In genomic region chr9:102719085-102719484, GRCm38 (mm10) we compare ENCODE assay signal across 8 mouse cellular contexts. TPM values are rescaled to one million over a fixed set of nuclear protein-coding genes. Genes with fewer than 3 reads are reported as not detected.
DNase-seq lines count a peak whose midpoint lies in the region; ATAC-seq and TF ChIP-seq lines count a peak whose summit lies in the region.

No protein-coding gene starts in this region.

- no peaks in the 10 kb centered on the region for H3K9me3 ChIP-seq in E14TG2a.4 (ENCODE audit: low read length)
- no peaks in the 10 kb centered on the region for H3K9me3 ChIP-seq in heart, embryonic 16.5 days (replicated peaks; ENCODE audit: control insufficient read depth, low read length)
- no peaks in the 10 kb centered on the region for H3K9me3 ChIP-seq in liver, embryonic 14.5 days (ENCODE audit: control insufficient read depth, low read length)

- TF ChIP-seq CTCF in E14TG2a.4 (conservative IDR thresholded peaks at IDR 0.05; ENCODE audit: low read length): no peak
- TF ChIP-seq CTCF in liver, embryonic 14.5 days (IDR thresholded peaks at IDR 0.05; ENCODE audit: low read depth): no peak

- 7% methylated on average over 4 of the region's 4 CpGs for WGBS in heart, embryonic 16.5 days
- WGBS in liver, embryonic 14.5 days (ENCODE audit: insufficient replicate concordance): 20% methylated on average over 4 of the region's 4 CpGs

- peaks cover 42% of the 10 kb centered on the region for H3K36me3 ChIP-seq in E14TG2a.4 (ENCODE audit: insufficient read depth, low read length)
- H3K36me3 ChIP-seq in heart, embryonic 16.5 days (ENCODE audit: control insufficient read depth, insufficient read depth): peaks cover 26% of the 10 kb centered on the region
- H3K36me3 ChIP-seq in liver, embryonic 14.5 days (replicated peaks; ENCODE audit: control insufficient read depth, insufficient read depth, low read depth): no peaks in the 10 kb centered on the region

- TF ChIP-seq EP300 in liver, embryonic 14.5 days (IDR thresholded peaks at IDR 0.05; ENCODE audit: low read depth): no peak

- ATAC-seq in heart, embryonic 16.5 days (replicated peaks; ENCODE audit: extremely low read depth, insufficient read depth, low FRiP score): no peak
- ATAC-seq in liver, embryonic 14.5 days (ENCODE audit: insufficient read depth): no peak

- H3K4me2 ChIP-seq in heart, embryonic 16.5 days (ENCODE audit: low read depth, low read length): peak overlapping the region; percentile 96
- H3K4me2 ChIP-seq in liver, embryonic 14.5 days (ENCODE audit: low read depth): peak overlapping the region; percentile 45

- H3K4me1 ChIP-seq in E14TG2a.4 (replicated peaks; ENCODE audit: low read depth, low read length): peaks cover 85% of the 10 kb centered on the region
- peaks cover 67% of the 10 kb centered on the region for H3K4me1 ChIP-seq in heart, embryonic 16.5 days (ENCODE audit: control insufficient read depth, insufficient read depth, low read length)
- H3K4me1 ChIP-seq in liver, embryonic 14.5 days (replicated peaks; ENCODE audit: control insufficient read depth in 2 of 2, insufficient read depth in 2 of 2, low read length in 1 of 2): peaks cover 0 to 5% of the 10 kb centered on the region in 2 experiments; a peak in 2 of 4 replicates

- no peaks in the 10 kb centered on the region for H3K27me3 ChIP-seq in E14TG2a.4 (ENCODE audit: insufficient read depth, low read length)
- H3K27me3 ChIP-seq in heart, embryonic 16.5 days (ENCODE audit: control insufficient read depth, insufficient read depth, low read length): no peaks in the 10 kb centered on the region
- H3K27me3 ChIP-seq in liver, embryonic 14.5 days (ENCODE audit: control insufficient read depth, insufficient read depth, low read length): peaks cover 40% of the 10 kb centered on the region

- peak overlapping the region; percentile 97 for H3K4me3 ChIP-seq in E14TG2a.4 (replicated peaks; ENCODE audit: low read length)
- H3K4me3 ChIP-seq in heart, embryonic 16.5 days (ENCODE audit: low read length): peak overlapping the region; percentile 94
- peak overlapping the region; percentile 57 to 61 for H3K4me3 ChIP-seq in liver, embryonic 14.5 days (ENCODE audit: insufficient read depth in 1 of 2, low read depth in 2 of 2, low read length in 2 of 2)

- H3K9ac ChIP-seq in heart, embryonic 16.5 days (ENCODE audit: low read length): peak overlapping the region; percentile 100
- H3K9ac ChIP-seq in liver, embryonic 14.5 days (replicated peaks): peak overlapping the region; percentile 18; the same call in 1 of the 2 replicates

- DNase-seq in adrenal gland, adult 8-10 months: peak; percentile 26
- DNase-seq in adrenal gland, postnatal 4 days (ENCODE audit: low spot score in 2 of 2): no peak
- no peak for DNase-seq in liver, embryonic 14.5 days (ENCODE audit: low read depth in 3 of 3, low spot score in 3 of 3)
- DNase-seq in thymus, postnatal 14 days: no peak
- DNase-seq in gastrocnemius, postnatal 4 days (ENCODE audit: low spot score in 2 of 2): no peak
- no peak for DNase-seq in right cerebral cortex, postnatal 25 days

- peak overlapping the region; percentile 99 for H3K27ac ChIP-seq in heart, embryonic 16.5 days (ENCODE audit: low read length)
- H3K27ac ChIP-seq in liver, embryonic 14.5 days: no peak overlapping the region

RNA-seq across cellular contexts. Expression of gene Amotl2, which starts 2.6 kb away (rescaled TPM):
- total RNA-seq in adrenal gland, adult 8-10 months (2022): 100 to 1,000 TPM in 2 of 4 experiments, 10 to 100 TPM in 2; 77.4 to 388 (median 110) TPM
- 10 to 100 TPM; 80.9 to 94.5 TPM for total RNA-seq in adrenal gland, postnatal 4 days (2021)
- polyA plus RNA-seq in heart, embryonic 16.5 days (2015; fragmentation: Nextera tagmentation; extraction: Ambion mirVana): 38.6 and 43.4 TPM in 2 replicates
- 2.1 and 2.6 TPM in 2 replicates for polyA plus RNA-seq in liver, embryonic 14.5 days (2012; rRNA removed)
- polyA plus RNA-seq in liver, embryonic 14.5 days (2014; fragmentation: Nextera tagmentation; extraction: Ambion mirVana): 2.5 and 3.0 TPM in 2 replicates
- 10 to 100 TPM; 58.1 to 61.2 TPM for total RNA-seq in gastrocnemius, postnatal 4 days (2021)
